Mouse (Mus musculus) neural tube, embryonic 11.5 days (tissue): ENCODE data around the gene Swap70. TPM values are rescaled to one million over a fixed set of nuclear protein-coding genes. Genes with fewer than 3 reads are reported as not detected.
A peak's percentile ranks its signal among the peaks of the same experiment; 100 is the strongest.

Source experiments
- ATAC-seq: fragments of 200-750 bp; cut with Nextera tagmentation; 2 replicates; pipeline ENCODE4 v1.8.0; 2017; ENCODE audit warnings: moderate number of reproducible peaks, mild to moderate bottlenecking, moderate TSS enrichment, moderate library complexity; ENCODE audit not compliant: insufficient read depth, low FRiP score, low TSS enrichment
- DNase-seq: peaks from one replicate; pipeline ENCODE4 v3.0.0-alpha.2; 2015; ENCODE audit warnings: low spot score
- H3K27ac ChIP-seq: fragments of 300-500 bp; sonication (generic); 2 replicates; pipeline ENCODE4 v1.5.1; 2014; ENCODE audit warnings: low read depth, mild to moderate bottlenecking, low read length
- H3K27me3 ChIP-seq: fragments of 300-500 bp; sonication (generic); 2 replicates; pipeline ENCODE4 v1.6.1; 2014; ENCODE audit warnings: mild to moderate bottlenecking, low read length, mixed read lengths; ENCODE audit not compliant: control insufficient read depth, insufficient read depth
- H3K36me3 ChIP-seq: fragments of 300-500 bp; sonication (generic); 2 replicates; pipeline ENCODE4 v1.6.1; 2014; ENCODE audit warnings: mild to moderate bottlenecking, low read length, moderate library complexity, mixed read lengths; ENCODE audit not compliant: control insufficient read depth, insufficient read depth
- H3K4me1 ChIP-seq: fragments of 300-500 bp; sonication (generic); 2 replicates; pipeline ENCODE4 v1.6.1; 2014; ENCODE audit warnings: low read length, mixed read lengths; ENCODE audit not compliant: control insufficient read depth, insufficient read depth
- H3K4me2 ChIP-seq: fragments of 300-500 bp; sonication (generic); 2 replicates; pipeline ENCODE4 v1.6.1; 2014; ENCODE audit warnings: low read depth, mild to moderate bottlenecking, moderate library complexity
- H3K4me3 ChIP-seq: fragments of 300-500 bp; sonication (generic); 2 replicates; pipeline ENCODE4 v1.5.1; 2014; ENCODE audit warnings: low read depth, low read length
- H3K9ac ChIP-seq: fragments of 300-500 bp; sonication (generic); 2 replicates; pipeline ENCODE4 v1.6.1; 2014; ENCODE audit warnings: mild to moderate bottlenecking, low read length
- H3K9me3 ChIP-seq: fragments of 300-500 bp; sonication (generic); 2 replicates; pipeline ENCODE4 v1.6.1; 2016; ENCODE audit warnings: low read length; ENCODE audit not compliant: control insufficient read depth
- WGBS: fragments of 180-500 bp; shearing (Covaris S2); extraction: QIAGEN DNeasy Blood & Tissue Kit; methylation state at CpG from one replicate; pipeline ENCODE4 v1.1.7; 2014; 5-methylcytosine and 5-hydroxymethylcytosine counted together
- polyA plus RNA-seq: library from polyadenylated mRNA; unstranded; fragments of >200 nt; fragmentation: Nextera tagmentation; extraction: Ambion mirVana; gene quantifications from 2 replicates; pipeline ENCODE4 v1.2.1, GENCODE M21; 2014

Swap70 gene
- polyA plus RNA-seq, result 19.6 and 20.2 TPM in 2 replicates

GRCm38 (mm10) chr7:110221586-110222481, at the start of gene Swap70:
Gene Swap70, plus strand, starts transcription at chr7:110221711.
- H3K9me3 ChIP-seq, result no peaks in the 10 kb centered on the region
- WGBS, result under 1% methylated on average over 64 of the region's 73 CpGs
- ATAC-seq, result peak; percentile 99

DNA sequence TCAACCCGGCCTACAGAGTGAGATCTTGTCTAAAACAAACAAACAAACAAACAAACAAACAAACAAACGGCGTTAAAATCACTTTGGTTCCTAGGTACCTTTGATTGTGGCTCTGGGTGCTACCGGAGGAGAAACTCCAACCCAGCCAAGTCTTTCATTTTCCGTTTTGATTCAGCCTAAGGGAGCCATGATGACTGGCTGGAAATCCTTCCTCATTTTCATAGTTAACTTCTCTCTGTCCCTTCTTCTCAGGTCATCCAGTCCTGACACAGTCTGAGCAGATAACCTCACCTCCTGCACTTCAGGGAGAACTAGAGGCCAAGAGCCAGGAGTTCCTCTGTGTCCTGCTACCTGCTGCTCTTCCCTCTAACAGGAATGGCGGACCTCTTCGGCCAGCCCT, 42.3 kb upstream of the Swap70 start:
- 91% methylated on average over 7 of the region's 7 CpGs for WGBS
- no peak for ATAC-seq
- Histone ChIP-seq H3K27ac (no peak overlapping the region), H3K27me3 (no peaks in the 10 kb centered on the region), H3K4me2 (no peak overlapping the region), H3K4me3 (no peak overlapping the region), H3K9ac (no peak overlapping the region), H3K36me3 (no peaks in the 10 kb centered on the region), H3K9me3 (no peaks in the 10 kb centered on the region), H3K4me1 (no peaks in the 10 kb centered on the region)
- DNase-seq, result no peak

More at GRCm38 (mm10) chr7:110221586-110222481, at the start of gene Swap70:
- 0 out of 2 replicates have a peak, but pooled peaks cover 3% of the 10 kb centered on the region for H3K4me1 ChIP-seq
- H3K4me2 ChIP-seq, result peak within 1 kb of the TSS; percentile 83
- H3K27me3 ChIP-seq, result no peaks in the 10 kb centered on the region
- peak within 1 kb of the TSS; percentile 90 for H3K9ac ChIP-seq
- peak; percentile 92 for DNase-seq
- peak within 1 kb of the TSS; percentile 79 for H3K4me3 ChIP-seq
- peak within 1 kb of the TSS; percentile 49; the same call in 1 of the 2 replicates for H3K27ac ChIP-seq
- no peaks in the 10 kb centered on the region for H3K36me3 ChIP-seq

DNA sequence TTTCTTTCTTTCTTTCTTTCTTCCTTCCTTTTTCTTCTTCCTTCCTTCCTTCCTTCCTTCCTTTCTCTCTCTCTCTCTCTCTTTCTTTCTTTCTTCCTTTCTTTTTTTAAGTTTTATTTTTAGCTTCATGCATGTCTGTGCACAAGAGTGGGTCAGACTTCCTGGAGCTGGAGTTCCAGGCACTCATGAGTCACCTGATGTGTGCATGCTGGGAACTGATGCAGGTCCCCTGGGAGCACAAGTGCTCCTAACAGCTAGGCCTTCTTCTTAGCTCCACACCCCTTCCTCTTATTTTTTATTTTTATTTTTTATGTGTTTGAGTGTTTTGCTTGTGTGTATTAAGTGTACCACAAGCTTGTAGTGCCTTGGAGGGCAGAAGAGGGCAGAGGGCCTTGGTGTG, 40.9 kb upstream of the Swap70 start:
- H3K4me3 ChIP-seq, result no peak overlapping the region
- H3K27ac ChIP-seq, result no peak overlapping the region
- no peak overlapping the region for H3K4me2 ChIP-seq
- DNase-seq, result no peak
- H3K27me3 ChIP-seq, result no peaks in the 10 kb centered on the region
- H3K9me3 ChIP-seq, result no peaks in the 10 kb centered on the region
- no peaks in the 10 kb centered on the region for H3K36me3 ChIP-seq
- H3K9ac ChIP-seq, result no peak overlapping the region
- no peaks in the 10 kb centered on the region for H3K4me1 ChIP-seq
- ATAC-seq, result no peak

DNA sequence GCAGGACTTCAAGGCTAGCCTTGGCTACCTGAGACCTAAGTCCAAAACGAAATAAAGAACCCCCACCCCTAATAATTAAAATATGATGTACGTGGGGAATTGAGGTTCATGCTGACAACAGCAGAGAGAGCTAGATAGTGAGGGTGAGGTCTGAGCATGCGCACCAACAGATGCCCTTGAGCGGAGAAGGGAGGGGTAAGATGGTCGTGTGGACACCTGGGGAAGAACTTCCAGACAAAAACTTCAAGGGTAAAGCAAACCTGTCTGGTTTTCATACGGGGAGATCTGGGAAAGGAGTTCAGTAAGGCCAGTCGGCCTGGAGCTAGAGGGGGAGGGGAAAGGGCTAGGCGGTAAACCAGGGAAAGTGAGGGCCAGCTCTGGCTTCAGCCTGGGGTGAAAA, 40.1 kb upstream of the Swap70 start:
- no peaks in the 10 kb centered on the region for H3K27me3 ChIP-seq
- no peaks in the 10 kb centered on the region for H3K4me1 ChIP-seq
- ATAC-seq, result no peak
- H3K4me2 ChIP-seq, result no peak overlapping the region
- no peak for DNase-seq
- no peaks in the 10 kb centered on the region for H3K36me3 ChIP-seq
- H3K9ac ChIP-seq, result no peak overlapping the region
- 69% methylated on average over 8 of the region's 8 CpGs for WGBS
- H3K27ac ChIP-seq, result no peak overlapping the region
- H3K9me3 ChIP-seq, result no peaks in the 10 kb centered on the region
- H3K4me3 ChIP-seq, result no peak overlapping the region

- Histone ChIP-seq H3K4me3 (no peak overlapping the region), H3K36me3 (no peaks in the 10 kb centered on the region), H3K9ac (no peak overlapping the region), H3K4me1 (no peaks in the 10 kb centered on the region), H3K27me3 (no peaks in the 10 kb centered on the region), H3K4me2 (no peak overlapping the region), H3K27ac (no peak overlapping the region), H3K9me3 (no peaks in the 10 kb centered on the region)
- no peak for ATAC-seq
- no peak for DNase-seq
- 85% methylated on average over 3 of the region's 3 CpGs for WGBS
These were observed 36.9 kb upstream of the Swap70 start for GRCm38 (mm10) chr7:110184608-110185007.

DNA sequence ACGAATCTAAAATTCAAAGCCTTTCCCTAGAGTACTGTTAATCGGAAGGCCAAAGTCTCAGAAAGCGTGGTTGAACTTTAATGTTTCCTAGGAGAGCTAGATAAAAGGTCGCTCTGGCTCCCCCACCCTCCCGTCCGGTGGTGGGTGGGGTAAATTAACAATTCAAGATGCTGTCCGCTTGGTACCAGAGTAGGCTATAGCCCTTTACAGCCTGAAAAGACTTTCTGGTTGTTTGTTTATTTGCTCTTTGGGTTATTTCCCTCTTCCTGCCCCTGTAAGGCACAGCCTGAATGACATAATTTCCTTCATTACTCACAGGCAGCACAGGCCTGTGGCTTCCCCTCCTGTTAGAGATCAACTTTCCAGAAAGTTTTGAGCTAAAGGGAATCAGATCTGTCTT, 31.6 kb upstream of the Swap70 start:
- Histone ChIP-seq H3K4me2 (no peak overlapping the region), H3K4me3 (no peak overlapping the region), H3K27me3 (no peaks in the 10 kb centered on the region), H3K9me3 (no peaks in the 10 kb centered on the region), H3K27ac (no peak overlapping the region), H3K9ac (no peak overlapping the region), H3K36me3 (no peaks in the 10 kb centered on the region), H3K4me1 (no peaks in the 10 kb centered on the region)
- DNase-seq (no peak), ATAC-seq (no peak)
- WGBS, result 44% methylated on average over 7 of the region's 7 CpGs

DNA sequence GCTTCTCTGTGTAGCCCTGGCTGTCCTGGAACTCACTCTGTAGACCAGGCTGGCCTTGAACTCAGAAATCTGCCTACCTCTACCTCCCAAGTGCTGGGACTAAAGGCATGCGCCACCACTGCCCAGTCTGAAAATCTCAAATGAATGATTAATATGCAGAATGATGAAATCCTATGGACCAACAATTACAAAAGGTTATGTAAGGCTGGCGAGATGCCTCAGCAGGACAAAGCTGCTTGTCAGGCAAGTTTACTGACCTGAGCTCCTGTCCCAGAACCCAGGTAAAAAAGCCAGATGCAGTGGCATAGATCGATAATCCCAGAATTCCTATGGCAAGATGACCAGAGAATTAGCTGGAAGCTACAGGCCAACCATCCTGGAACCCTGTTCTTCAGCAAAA, 28.3 kb upstream of the Swap70 start:
- Histone ChIP-seq H3K27me3 (no peaks in the 10 kb centered on the region), H3K4me1 (no peaks in the 10 kb centered on the region), H3K9ac (no peak overlapping the region), H3K9me3 (no peaks in the 10 kb centered on the region), H3K36me3 (no peaks in the 10 kb centered on the region), H3K4me3 (no peak overlapping the region), H3K4me2 (no peak overlapping the region), H3K27ac (no peak overlapping the region)
- no peak for ATAC-seq
- DNase-seq, result no peak
- 89% methylated on average over 3 of the region's 3 CpGs for WGBS

- H3K4me3 ChIP-seq, result no peak overlapping the region
- no peaks in the 10 kb centered on the region for H3K36me3 ChIP-seq
- H3K27me3 ChIP-seq, result no peaks in the 10 kb centered on the region
- H3K9ac ChIP-seq, result no peak overlapping the region
- no peaks in the 10 kb centered on the region for H3K9me3 ChIP-seq
- H3K4me2 ChIP-seq, result no peak overlapping the region
- 89% methylated on average over 7 of the region's 7 CpGs for WGBS
- DNase-seq (no peak), ATAC-seq (no peak)
- H3K27ac ChIP-seq, result no peak overlapping the region
- no peaks in the 10 kb centered on the region for H3K4me1 ChIP-seq
These were observed 24.3 kb upstream of the Swap70 start for GRCm38 (mm10) chr7:110197176-110197575.

GRCm38 (mm10) chr7:110201933-110202332, 19.6 kb upstream of the Swap70 start:
- Histone ChIP-seq H3K4me3 (no peak overlapping the region), H3K27me3 (no peaks in the 10 kb centered on the region), H3K9ac (no peak overlapping the region), H3K4me1 (no peaks in the 10 kb centered on the region), H3K27ac (no peak overlapping the region), H3K36me3 (no peaks in the 10 kb centered on the region), H3K4me2 (no peak overlapping the region), H3K9me3 (no peaks in the 10 kb centered on the region)
- no peak for ATAC-seq
- 92% methylated on average over 6 of the region's 6 CpGs for WGBS
- no peak for DNase-seq
